Mouse (Mus musculus): Measurements from ENCODE around the gene Itpr3. TPM values are rescaled to one million over a fixed set of nuclear protein-coding genes. Genes with fewer than 3 reads are reported as not detected.

The Itpr3 gene
- total and polyA plus RNA-seq, 3 experiments = 4.6 to 6.7 (median 6.2) TPM

DNA sequence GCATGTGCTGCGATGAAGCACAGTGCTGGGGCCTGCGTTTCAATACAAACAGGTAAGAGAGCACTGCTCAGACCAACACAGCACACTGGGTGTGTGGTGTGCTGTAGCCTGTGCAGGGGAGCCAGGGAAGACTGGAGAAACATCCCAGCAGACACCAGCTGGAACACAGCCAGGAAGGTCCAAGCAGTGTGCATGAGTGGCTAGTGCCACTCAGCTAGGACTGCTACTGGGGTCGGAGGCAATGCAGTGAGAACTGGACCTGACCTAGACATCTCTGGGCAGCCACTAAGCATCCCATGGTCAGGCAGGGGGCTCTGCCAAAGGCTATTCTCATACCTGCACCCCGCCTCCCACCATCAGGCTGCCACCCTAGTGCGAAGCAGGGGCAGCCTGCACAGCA is 71.1 kb downstream of the Itpr3 start:
- Histone ChIP-seq H3K27me3 (ENCODE audit: control insufficient read depth, insufficient read depth, low read length) (no peaks in the 10 kb centered on the region), H3K4me1 (ENCODE audit: control insufficient read depth, insufficient read depth, low read length) (peaks cover 8% of the 10 kb centered on the region), H3K9ac (ENCODE audit: low read depth, low read length) (no peak overlapping the region), H3K4me3 (no peak overlapping the region), H3K27ac (no peak overlapping the region), H3K79me2 (replicated peaks; ENCODE audit: control insufficient read depth, insufficient read depth, low read length) (peaks cover 1% of the 10 kb centered on the region; the same call in 1 of the 2 replicates), H3K36me3 (ENCODE audit: control insufficient read depth, insufficient read depth, low read length) (no peaks in the 10 kb centered on the region)
- DNase-seq = no peak
- WGBS = 92% methylated on average over 5 of the region's 5 CpGs
- TF ChIP-seq EP300 (IDR thresholded peaks at IDR 0.05; ENCODE audit: insufficient read depth, low read depth, low read length) (no peak), POLR2A (IDR thresholded peaks at IDR 0.05; ENCODE audit: insufficient read depth, low read depth, low read length) (no peak), CTCF (IDR thresholded peaks at IDR 0.05) (no peak)
- intact Hi-C loops (cut with DNase I) = no loop called here

- intact Hi-C loops (cut with DNase I) = no loop called here
- no peak overlapping the region for H3K4me3 ChIP-seq
- no peaks in the 10 kb centered on the region for H3K36me3 ChIP-seq (ENCODE audit: control insufficient read depth, insufficient read depth, low read length)
- peaks cover 10% of the 10 kb centered on the region for H3K4me1 ChIP-seq (ENCODE audit: control insufficient read depth, insufficient read depth, low read length)
- no peak overlapping the region for H3K9ac ChIP-seq (ENCODE audit: low read depth, low read length)
- no peak for DNase-seq
- TF ChIP-seq EP300 (IDR thresholded peaks at IDR 0.05; ENCODE audit: insufficient read depth, low read depth, low read length) (no peak), POLR2A (IDR thresholded peaks at IDR 0.05; ENCODE audit: insufficient read depth, low read depth, low read length) (no peak), CTCF (IDR thresholded peaks at IDR 0.05) (no peak)
- H3K27me3 ChIP-seq (ENCODE audit: control insufficient read depth, insufficient read depth, low read length) = no peaks in the 10 kb centered on the region
- no peak overlapping the region for H3K27ac ChIP-seq
- peaks cover 1% of the 10 kb centered on the region; the same call in 1 of the 2 replicates for H3K79me2 ChIP-seq (replicated peaks; ENCODE audit: control insufficient read depth, insufficient read depth, low read length)
- 65% methylated on average over 13 of the region's 13 CpGs for WGBS
Measured at GRCm38 (mm10) chr17:27129291-27129690, 72.2 kb downstream of the Itpr3 start.

- TF ChIP-seq CTCF (IDR thresholded peaks at IDR 0.05) = no peak
- TF ChIP-seq POLR2A (IDR thresholded peaks at IDR 0.05; ENCODE audit: insufficient read depth, low read depth, low read length) = no peak
- no peak for TF ChIP-seq EP300 (IDR thresholded peaks at IDR 0.05; ENCODE audit: insufficient read depth, low read depth, low read length)
- Histone ChIP-seq H3K9ac (ENCODE audit: low read depth, low read length) (no peak overlapping the region), H3K36me3 (ENCODE audit: control insufficient read depth, insufficient read depth, low read length) (no peaks in the 10 kb centered on the region), H3K27me3 (ENCODE audit: control insufficient read depth, insufficient read depth, low read length) (no peaks in the 10 kb centered on the region), H3K79me2 (replicated peaks; ENCODE audit: control insufficient read depth, insufficient read depth, low read length) (peaks cover 1% of the 10 kb centered on the region; the same call in 1 of the 2 replicates), H3K27ac (no peak overlapping the region), H3K4me1 (ENCODE audit: control insufficient read depth, insufficient read depth, low read length) (peaks cover 10% of the 10 kb centered on the region), H3K4me3 (no peak overlapping the region)
- intact Hi-C loops (cut with DNase I) = loop anchor here (5.0 kb wide), 1 partner anchor 72 kb away; the partner anchor contains the start of gene Lemd2
- 80% methylated on average over 7 of the region's 7 CpGs for WGBS
- no peak for DNase-seq
Measured at GRCm38 (mm10) chr17:27129819-27130218, 72.7 kb downstream of the Itpr3 start.

DNA sequence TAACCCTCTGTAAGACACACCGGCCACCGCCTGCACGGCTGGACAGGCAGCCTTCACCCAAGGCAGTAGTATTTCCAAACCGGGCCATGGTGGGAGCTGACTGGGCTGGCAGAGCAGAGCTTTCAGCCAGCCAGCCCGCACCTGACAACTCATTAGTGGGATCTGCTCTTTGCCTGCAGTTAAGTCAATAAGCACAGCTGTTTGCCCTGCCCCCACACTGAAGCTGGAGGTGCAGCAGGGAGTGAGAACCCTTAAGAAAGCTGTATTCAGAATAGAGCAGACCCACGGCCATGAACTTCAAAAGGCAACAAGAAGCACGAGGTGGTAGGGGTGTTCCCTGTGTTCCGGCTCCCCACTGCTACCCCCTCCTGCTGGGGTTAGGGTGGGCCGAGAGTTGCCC is 73.1 kb downstream of the Itpr3 start:
- Histone ChIP-seq H3K36me3 (ENCODE audit: control insufficient read depth, insufficient read depth, low read length) (no peaks in the 10 kb centered on the region), H3K79me2 (replicated peaks; ENCODE audit: control insufficient read depth, insufficient read depth, low read length) (peaks cover 1% of the 10 kb centered on the region; the same call in 1 of the 2 replicates), H3K4me1 (ENCODE audit: control insufficient read depth, insufficient read depth, low read length) (peaks cover 8% of the 10 kb centered on the region), H3K27me3 (ENCODE audit: control insufficient read depth, insufficient read depth, low read length) (no peaks in the 10 kb centered on the region), H3K9ac (ENCODE audit: low read depth, low read length) (no peak overlapping the region), H3K27ac (no peak overlapping the region), H3K4me3 (no peak overlapping the region)
- TF ChIP-seq POLR2A (IDR thresholded peaks at IDR 0.05; ENCODE audit: insufficient read depth, low read depth, low read length) = no peak
- TF ChIP-seq CTCF (IDR thresholded peaks at IDR 0.05) = no peak
- no peak for TF ChIP-seq EP300 (IDR thresholded peaks at IDR 0.05; ENCODE audit: insufficient read depth, low read depth, low read length)
- 77% methylated on average over 9 of the region's 9 CpGs for WGBS
- intact Hi-C loops (cut with DNase I) = loop anchor here (5.0 kb wide), 1 partner anchor 72 kb away; the partner anchor contains the start of gene Lemd2
- DNase-seq = no peak

DNA sequence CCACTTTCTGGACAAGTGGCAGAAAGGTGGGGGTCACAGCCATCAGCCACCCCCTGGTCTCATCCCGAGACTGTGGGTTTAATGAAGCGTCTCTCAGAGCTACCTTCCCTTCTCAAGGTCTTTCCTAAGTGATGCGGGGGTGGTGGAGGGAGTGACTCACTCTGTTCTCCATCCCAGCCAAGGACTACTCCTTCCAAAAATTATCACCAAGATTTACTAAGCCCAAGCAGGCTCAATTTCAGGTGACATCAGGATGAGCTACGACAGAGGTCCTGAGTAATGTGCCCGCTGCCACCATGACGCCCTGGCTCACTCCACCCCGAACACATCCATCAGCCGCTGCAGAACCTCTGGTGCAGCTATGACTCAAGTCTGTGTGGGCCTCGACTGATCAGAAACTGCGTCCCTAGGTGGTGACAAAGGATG is 74.1 kb downstream of the Itpr3 start:
- Histone ChIP-seq H3K79me2 (replicated peaks; ENCODE audit: control insufficient read depth, insufficient read depth, low read length) (peaks cover 1% of the 10 kb centered on the region; the same call in 1 of the 2 replicates), H3K27me3 (ENCODE audit: control insufficient read depth, insufficient read depth, low read length) (no peaks in the 10 kb centered on the region), H3K4me1 (ENCODE audit: control insufficient read depth, insufficient read depth, low read length) (peaks cover 8% of the 10 kb centered on the region), H3K4me3 (no peak overlapping the region), H3K27ac (no peak overlapping the region), H3K36me3 (ENCODE audit: control insufficient read depth, insufficient read depth, low read length) (no peaks in the 10 kb centered on the region), H3K9ac (ENCODE audit: low read depth, low read length) (no peak overlapping the region)
- no peak for TF ChIP-seq EP300 (IDR thresholded peaks at IDR 0.05; ENCODE audit: insufficient read depth, low read depth, low read length)
- TF ChIP-seq POLR2A (IDR thresholded peaks at IDR 0.05; ENCODE audit: insufficient read depth, low read depth, low read length) = no peak
- TF ChIP-seq CTCF (IDR thresholded peaks at IDR 0.05) = no peak
- WGBS = 86% methylated on average over 10 of the region's 10 CpGs
- intact Hi-C loops (cut with DNase I) = loop anchor here (5.0 kb wide), 1 partner anchor 71 kb away; the partner anchor contains the start of gene Lemd2
- DNase-seq = no peak

GRCm38 (mm10) chr17:27132238-27132637 is 75.1 kb downstream of the Itpr3 start:
- H3K27me3 ChIP-seq (ENCODE audit: control insufficient read depth, insufficient read depth, low read length) = no peaks in the 10 kb centered on the region
- WGBS = 85% methylated on average over 10 of the region's 10 CpGs
- no peaks in the 10 kb centered on the region for H3K36me3 ChIP-seq (ENCODE audit: control insufficient read depth, insufficient read depth, low read length)
- peaks cover 8% of the 10 kb centered on the region for H3K4me1 ChIP-seq (ENCODE audit: control insufficient read depth, insufficient read depth, low read length)
- TF ChIP-seq CTCF (IDR thresholded peaks at IDR 0.05) (no peak), EP300 (IDR thresholded peaks at IDR 0.05; ENCODE audit: insufficient read depth, low read depth, low read length) (no peak), POLR2A (IDR thresholded peaks at IDR 0.05; ENCODE audit: insufficient read depth, low read depth, low read length) (no peak)
- no peaks in the 10 kb centered on the region; the same call in 1 of the 2 replicates for H3K79me2 ChIP-seq (replicated peaks; ENCODE audit: control insufficient read depth, insufficient read depth, low read length)
- no peak overlapping the region for H3K27ac ChIP-seq
- intact Hi-C loops (cut with DNase I) = loop anchor here (5.0 kb wide), 1 partner anchor 70 kb away; the partner anchor contains the start of gene Lemd2
- no peak overlapping the region for H3K4me3 ChIP-seq
- no peak for DNase-seq
- H3K9ac ChIP-seq (ENCODE audit: low read depth, low read length) = no peak overlapping the region

Data from heart, adult 2 months (tissue).